Mouse (Mus musculus): ENCODE data around the gene Kif16b.

GRCm38 (mm10) chr2:142929226-142930112, 28.1 kb upstream of the Kif16b start:
- TF ChIP-seq CTCF (IDR thresholded peaks at IDR 0.05; ENCODE audit: low read depth) = no peak
- TF ChIP-seq EP300 (optimal IDR thresholded peaks at IDR 0.05) = no peak
